Mouse (Mus musculus) brain, embryonic 18.5 days (tissue): ENCODE measurements around the gene Nup62.

Source experiments
- DNase-seq: peaks from one replicate; pipeline ENCODE4 v3.0.0-alpha.2; 2012; ENCODE audit warnings: low read depth, low spot score

The Nup62 gene

GRCm38 (mm10) chr7:44818751-44819235 is 2.9 kb downstream of the Nup62 start:
- DNase-seq, result no peak

- DNase-seq, result no peak
Measured at GRCm38 (mm10) chr7:44819391-44819790, 3.5 kb downstream of the Nup62 start.

- DNase-seq, result no peak
Measured at GRCm38 (mm10) chr7:44819863-44820262, 4.0 kb downstream of the Nup62 start.

GRCm38 (mm10) chr7:44820525-44820924 is 4.6 kb downstream of the Nup62 start:
- DNase-seq, result no peak

- no peak for DNase-seq
Measured at GRCm38 (mm10) chr7:44821666-44822448, 6.0 kb downstream of the Nup62 start.

- no peak for DNase-seq
Measured at GRCm38 (mm10) chr7:44823409-44823808, 7.5 kb downstream of the Nup62 start.

GRCm38 (mm10) chr7:44824872-44825271 is 9.0 kb downstream of the Nup62 start:
- peak; percentile 46 for DNase-seq

GRCm38 (mm10) chr7:44826771-44827170 is 10.9 kb downstream of the Nup62 start:
- no peak for DNase-seq

GRCm38 (mm10) chr7:44828706-44829105 is 12.8 kb downstream of the Nup62 start:
- DNase-seq, result no peak

GRCm38 (mm10) chr7:44832763-44833162 is 16.9 kb downstream of the Nup62 start:
- DNase-seq, result no peak

GRCm38 (mm10) chr7:44835373-44836015 is 19.6 kb downstream of the Nup62 start:
- DNase-seq, result no peak

- DNase-seq, result no peak
Measured at GRCm38 (mm10) chr7:44836016-44836404, 20.1 kb downstream of the Nup62 start.

GRCm38 (mm10) chr7:44836423-44837053 is 20.6 kb downstream of the Nup62 start:
- no peak for DNase-seq

GRCm38 (mm10) chr7:44838073-44838472 is 22.2 kb downstream of the Nup62 start:
- DNase-seq, result no peak

- DNase-seq, result no peak
Measured at GRCm38 (mm10) chr7:44839171-44839490, 23.2 kb downstream of the Nup62 start.

GRCm38 (mm10) chr7:44839491-44840191 is 23.8 kb downstream of the Nup62 start:
- DNase-seq, result no peak

GRCm38 (mm10) chr7:44840426-44840825 is 24.5 kb downstream of the Nup62 start:
- DNase-seq, result no peak

- no peak for DNase-seq
Measured at GRCm38 (mm10) chr7:44841825-44842463, 26.1 kb downstream of the Nup62 start.

GRCm38 (mm10) chr7:44845006-44845405 is 29.1 kb downstream of the Nup62 start:
- no peak for DNase-seq

- no peak for DNase-seq
Measured at GRCm38 (mm10) chr7:44846804-44847203, 30.9 kb downstream of the Nup62 start.

- DNase-seq, result no peak
Measured at GRCm38 (mm10) chr7:44847772-44848171, 31.9 kb downstream of the Nup62 start.
